Mouse (Mus musculus) kidney, postnatal 0 days (tissue): ENCODE data around the gene Letmd1. TPM values are rescaled to one million over a fixed set of nuclear protein-coding genes. Genes with fewer than 3 reads are reported as not detected.

Experiments
- ATAC-seq: fragments of 200-750 bp; cut with Nextera tagmentation; replicated peaks from 2 replicates; pipeline ENCODE4 v1.8.0; 2017; ENCODE audit warnings: low read depth, moderate number of reproducible peaks, moderate TSS enrichment, moderate library complexity; ENCODE audit not compliant: low FRiP score
- DNase-seq: peaks from one replicate; pipeline ENCODE4 v3.0.0-alpha.2; 2016; ENCODE audit warnings: low spot score
- H3K27ac ChIP-seq: fragments of 300-500 bp; sonication (generic); 2 replicates; pipeline ENCODE4 v1.5.1; 2014; ENCODE audit warnings: mild to moderate bottlenecking
- H3K27me3 ChIP-seq: fragments of 300-500 bp; sonication (generic); 2 replicates; pipeline ENCODE4 v1.6.1; 2014; ENCODE audit warnings: low read length, mixed read lengths; ENCODE audit not compliant: insufficient read depth
- H3K36me3 ChIP-seq: fragments of 300-500 bp; sonication (generic); 2 replicates; pipeline ENCODE4 v1.6.1; 2014; ENCODE audit warnings: low read length, mixed read lengths; ENCODE audit not compliant: insufficient read depth
- H3K4me1 ChIP-seq: fragments of 300-500 bp; sonication (generic); replicated peaks from 2 replicates; pipeline ENCODE4 v1.6.1; 2014; ENCODE audit warnings: antibody characterized with exemption, low read length, mixed read lengths; ENCODE audit not compliant: insufficient read depth
- H3K4me2 ChIP-seq: fragments of 300-500 bp; sonication (generic); 2 replicates; pipeline ENCODE4 v1.6.1; 2014; ENCODE audit warnings: mild to moderate bottlenecking, low read length, moderate library complexity, mixed read lengths
- H3K4me3 ChIP-seq: fragments of 300-500 bp; sonication (generic); replicated peaks from 2 replicates; pipeline ENCODE4 v1.5.1; 2014; ENCODE audit warnings: low read depth, low read length
- H3K9ac ChIP-seq: fragments of 300-500 bp; sonication (generic); 2 replicates; pipeline ENCODE4 v1.6.1; 2014; ENCODE audit warnings: low read depth, low read length
- H3K9me3 ChIP-seq: fragments of 300-500 bp; sonication (generic); replicated peaks from 2 replicates; pipeline ENCODE4 v1.6.1; 2016; ENCODE audit warnings: low read length, inconsistent platforms, mixed read lengths
- CTCF ChIP-seq: IDR thresholded peaks from 2 replicates; pipeline ENCODE4 v1.5.1; 2016; ENCODE audit warnings: antibody characterized with exemption, low read depth, mild to moderate bottlenecking, moderate library complexity
- WGBS: fragments of 180-500 bp; shearing (Covaris S2); extraction: QIAGEN DNeasy Blood & Tissue Kit; methylation state at CpG from one replicate; pipeline ENCODE4 v1.1.7; 2014; 5-methylcytosine and 5-hydroxymethylcytosine counted together
- polyA plus RNA-seq: library from polyadenylated mRNA; unstranded; fragments of >200 nt; fragmentation: Nextera tagmentation; extraction: Ambion mirVana; gene quantifications from 2 replicates; pipeline ENCODE4 v1.2.1, GENCODE M21; 2015

Letmd1 gene
- polyA plus RNA-seq, 1 experiment from 2014 or later, result 21.3 TPM

- Histone ChIP-seq H3K4me3 (peak overlapping the region; percentile 85), H3K27me3 (no peaks in the 10 kb centered on the region), H3K4me1 (peaks cover 12% of the 10 kb centered on the region; the same call in 1 of the 2 replicates), H3K36me3 (peaks cover 10% of the 10 kb centered on the region), H3K9ac (no peak overlapping the region; the same call in 1 of the 2 replicates), H3K4me2 (peak overlapping the region; percentile 65), H3K27ac (no peak overlapping the region), H3K9me3 (no peaks in the 10 kb centered on the region)
- 37% methylated on average over 10 of the region's 10 CpGs for WGBS
- ATAC-seq (no peak), DNase-seq (no peak)
- no peak for TF ChIP-seq CTCF
Measured at GRCm38 (mm10) chr15:100470037-100470436, 1.2 kb downstream of the Letmd1 start.

DNA sequence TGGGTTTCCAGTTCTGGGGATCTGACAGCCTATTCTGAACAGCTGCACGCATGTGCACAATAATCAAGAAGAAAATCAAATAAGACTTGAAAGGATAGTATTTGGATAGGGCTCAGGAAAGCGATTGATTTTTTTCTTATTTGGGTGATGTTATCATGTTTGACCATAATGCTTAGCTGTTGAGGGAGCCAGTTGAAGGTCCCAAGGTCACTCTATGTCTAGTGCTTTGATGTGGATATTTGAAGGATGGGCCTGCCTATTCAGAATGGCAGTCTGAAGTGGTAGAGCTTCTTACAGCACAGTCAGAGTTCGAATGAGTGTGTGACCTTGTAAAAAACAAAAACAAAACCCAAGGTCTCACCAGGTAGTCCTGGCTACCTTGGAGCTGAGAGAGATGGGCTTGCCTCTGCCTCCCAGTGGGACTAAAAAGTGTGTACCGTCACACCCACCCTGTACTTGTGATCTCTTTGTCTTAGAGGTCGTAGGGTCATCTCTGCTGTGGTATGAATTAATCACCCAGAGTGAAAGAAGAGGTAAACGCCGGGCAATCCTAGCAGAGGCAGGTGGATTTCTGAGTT lies 5.2 kb downstream of the Letmd1 start:
- Histone ChIP-seq H3K9me3 (no peaks in the 10 kb centered on the region), H3K36me3 (peaks cover 39% of the 10 kb centered on the region), H3K4me3 (no peak overlapping the region), H3K4me2 (no peak overlapping the region), H3K9ac (no peak overlapping the region), H3K27me3 (no peaks in the 10 kb centered on the region), H3K27ac (no peak overlapping the region), H3K4me1 (peaks cover 8% of the 10 kb centered on the region; the same call in 1 of the 2 replicates)
- no peak for TF ChIP-seq CTCF
- DNase-seq, result no peak
- no peak for ATAC-seq
- WGBS, result 79% methylated on average over 7 of the region's 7 CpGs

- Histone ChIP-seq H3K9ac (no peak overlapping the region), H3K4me3 (no peak overlapping the region), H3K4me1 (no peaks in the 10 kb centered on the region), H3K27ac (no peak overlapping the region), H3K27me3 (no peaks in the 10 kb centered on the region), H3K4me2 (no peak overlapping the region), H3K9me3 (no peaks in the 10 kb centered on the region), H3K36me3 (peaks cover 63% of the 10 kb centered on the region)
- no peak for ATAC-seq
- TF ChIP-seq CTCF, result no peak
- 69% methylated on average over 10 of the region's 10 CpGs for WGBS
- DNase-seq, result no peak
Measured at GRCm38 (mm10) chr15:100478351-100478750, 9.5 kb downstream of the Letmd1 start.

- H3K4me2 ChIP-seq, result no peak overlapping the region
- ATAC-seq (no peak), DNase-seq (no peak)
- H3K9ac ChIP-seq, result no peak overlapping the region
- no peaks in the 10 kb centered on the region for H3K4me1 ChIP-seq
- 74% methylated on average over 4 of the region's 4 CpGs for WGBS
- no peaks in the 10 kb centered on the region for H3K9me3 ChIP-seq
- no peaks in the 10 kb centered on the region for H3K27me3 ChIP-seq
- no peak for TF ChIP-seq CTCF
- H3K36me3 ChIP-seq, result peaks cover 64% of the 10 kb centered on the region
- no peak overlapping the region for H3K27ac ChIP-seq
- no peak overlapping the region for H3K4me3 ChIP-seq
Measured at GRCm38 (mm10) chr15:100478925-100479324, 10.1 kb downstream of the Letmd1 start.

- ATAC-seq (no peak), DNase-seq (no peak)
- H3K36me3 ChIP-seq, result peaks cover 57% of the 10 kb centered on the region
- no peak overlapping the region for H3K4me3 ChIP-seq
- 0 out of 2 replicates have a peak overlapping the region, but pooled peaks have one; percentile 27 for H3K9ac ChIP-seq
- no peaks in the 10 kb centered on the region for H3K9me3 ChIP-seq
- no peaks in the 10 kb centered on the region for H3K27me3 ChIP-seq
- WGBS, result 83% methylated on average over 3 of the region's 3 CpGs
- TF ChIP-seq CTCF, result no peak
- 0 out of 2 replicates have a peak, but pooled peaks cover 9% of the 10 kb centered on the region for H3K4me1 ChIP-seq
- no peak overlapping the region for H3K27ac ChIP-seq
- H3K4me2 ChIP-seq, result no peak overlapping the region
Measured at GRCm38 (mm10) chr15:100485576-100485975, 16.8 kb downstream of the Letmd1 start.

DNA sequence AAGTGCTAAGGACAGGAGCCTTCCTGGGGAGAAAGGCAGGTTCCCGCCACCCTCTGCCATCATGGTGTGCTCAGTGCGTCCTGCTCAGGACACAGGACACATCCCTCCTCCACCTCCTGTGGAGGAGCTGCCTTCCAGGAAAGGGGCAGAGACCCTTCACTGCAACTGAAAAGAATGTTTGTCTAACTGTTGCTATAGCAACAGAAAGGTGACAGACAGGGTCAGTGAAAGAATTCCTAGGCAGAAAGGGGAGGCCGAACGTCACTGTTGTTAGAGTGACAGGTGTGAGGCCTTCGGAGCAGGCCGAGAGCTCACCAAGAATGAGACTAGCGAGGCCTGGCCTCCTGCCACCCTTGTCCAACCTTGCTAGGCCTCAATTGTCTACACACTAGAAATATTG lies 17.6 kb downstream of the Letmd1 start:
- no peak overlapping the region for H3K4me2 ChIP-seq
- H3K4me1 ChIP-seq, result 0 out of 2 replicates have a peak, but pooled peaks cover 11% of the 10 kb centered on the region
- no peak for TF ChIP-seq CTCF
- H3K9me3 ChIP-seq, result no peaks in the 10 kb centered on the region
- 35% methylated on average over 7 of the region's 7 CpGs for WGBS
- 0 out of 2 replicates have a peak overlapping the region, but pooled peaks have one; percentile 11 for H3K27ac ChIP-seq
- H3K36me3 ChIP-seq, result peaks cover 48% of the 10 kb centered on the region
- H3K4me3 ChIP-seq, result no peak overlapping the region
- ATAC-seq (no peak), DNase-seq (peak; percentile 82)
- H3K27me3 ChIP-seq, result no peaks in the 10 kb centered on the region
- H3K9ac ChIP-seq, result no peak overlapping the region
